Mouse (Mus musculus) layer of hippocampus, postnatal 25 days (tissue): ENCODE data around the gene B4galt5. TPM values are rescaled to one million over a fixed set of nuclear protein-coding genes. Genes with fewer than 3 reads are reported as not detected.

Experiments used
- DNase-seq, 2 experiments: peaks; one replicate each; pipeline ENCODE4 v3.0.0; 2022; ENCODE audit warnings: mixed read lengths in 2 of 2, low spot score in 1 of 2; ENCODE audit errors: extremely low spot score in 1 of 2
- total RNA-seq, 2 experiments: library from RNA; stranded (reverse); gene quantifications; 2 replicates each; pipeline ENCODE4 v1.2.3; 2021

B4galt5 gene
- total RNA-seq, 2 experiments from 2014 or later = 45.5 to 53.0 TPM

GRCm38 (mm10) chr2:167363272-167364045 lies 14.5 kb upstream of the B4galt5 start:
- no peak for DNase-seq

GRCm38 (mm10) chr2:167358499-167358898 lies 9.5 kb upstream of the B4galt5 start:
- DNase-seq = no peak

GRCm38 (mm10) chr2:167356885-167357284 lies 7.9 kb upstream of the B4galt5 start:
- no peak for DNase-seq

GRCm38 (mm10) chr2:167354611-167355165 lies 5.7 kb upstream of the B4galt5 start:
- DNase-seq = no peak

- DNase-seq = no peak
Measured at GRCm38 (mm10) chr2:167354046-167354445, 5.1 kb upstream of the B4galt5 start.

- DNase-seq = no peak
Measured at GRCm38 (mm10) chr2:167352496-167352895, 3.5 kb upstream of the B4galt5 start.

- DNase-seq = no peak
Measured at GRCm38 (mm10) chr2:167351371-167351951, 2.5 kb upstream of the B4galt5 start.

- no peak for DNase-seq
Measured at GRCm38 (mm10) chr2:167350126-167350650, 1.2 kb upstream of the B4galt5 start.

GRCm38 (mm10) chr2:167349283-167349936 lies 427 bp upstream of the B4galt5 start:
- peak; percentile 63 to 75 for DNase-seq

- DNase-seq = no peak
Measured at GRCm38 (mm10) chr2:167347991-167348375, 1.0 kb downstream of the B4galt5 start.

GRCm38 (mm10) chr2:167347361-167347760 lies 1.6 kb downstream of the B4galt5 start:
- DNase-seq = no peak

- DNase-seq = no peak
Measured at GRCm38 (mm10) chr2:167345508-167346164, 3.3 kb downstream of the B4galt5 start.

- no peak for DNase-seq
Measured at GRCm38 (mm10) chr2:167344871-167345507, 4.0 kb downstream of the B4galt5 start.

- no peak for DNase-seq
Measured at GRCm38 (mm10) chr2:167343369-167344140, 5.4 kb downstream of the B4galt5 start.

- DNase-seq = no peak
Measured at GRCm38 (mm10) chr2:167342876-167343275, 6.1 kb downstream of the B4galt5 start.

- no peak for DNase-seq
Measured at GRCm38 (mm10) chr2:167337580-167337979, 11.4 kb downstream of the B4galt5 start.

- DNase-seq = no peak
Measured at GRCm38 (mm10) chr2:167337214-167337512, 11.8 kb downstream of the B4galt5 start.

GRCm38 (mm10) chr2:167336384-167337213 lies 12.4 kb downstream of the B4galt5 start:
- DNase-seq = no peak

GRCm38 (mm10) chr2:167335066-167335465 lies 13.9 kb downstream of the B4galt5 start:
- DNase-seq = no peak
